Mouse (Mus musculus): Measurements from ENCODE around the gene Fbxl13.

Gene Fbxl13

DNA sequence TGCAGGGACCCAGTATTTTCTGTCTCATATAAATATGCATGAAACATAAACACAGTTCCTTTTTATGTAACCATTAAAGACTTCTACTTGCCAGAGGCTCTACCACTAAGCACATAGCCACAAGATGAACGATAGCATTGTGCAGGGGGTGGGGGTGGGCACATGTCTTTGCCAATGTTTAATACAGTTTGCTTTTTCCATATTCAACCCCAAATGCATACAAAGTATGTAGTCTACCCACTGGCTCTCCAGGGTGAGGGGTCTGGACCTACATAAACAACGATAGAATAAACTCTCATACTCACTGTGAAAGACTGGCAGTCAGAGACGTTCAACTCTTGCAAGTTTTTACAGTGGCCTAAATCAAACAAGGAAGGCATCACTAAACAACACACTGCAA lies 88.9 kb downstream of the Fbxl13 start:
- TF ChIP-seq GATA4 (IDR thresholded peaks at IDR 0.05; ENCODE audit: insufficient replicate concordance, low read length) = no peak

DNA sequence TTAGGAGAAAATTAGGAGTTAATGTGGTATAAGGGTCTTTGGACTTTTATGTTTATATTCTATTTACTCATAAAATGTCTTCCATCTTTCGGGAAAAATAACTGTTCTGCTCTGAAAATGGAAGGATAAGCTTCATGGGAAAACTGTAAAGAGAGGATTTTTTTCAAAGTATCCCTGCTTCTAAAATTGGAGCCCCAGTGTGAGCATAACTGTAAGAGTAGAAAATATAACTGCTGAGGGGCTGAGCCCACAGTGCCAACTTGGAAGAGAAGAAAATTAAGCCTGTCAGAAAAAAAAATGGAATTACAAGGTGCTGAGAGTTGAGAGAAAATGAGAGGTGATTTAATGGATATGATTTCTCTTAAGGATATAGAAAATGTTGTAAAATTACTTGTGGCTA lies 90.7 kb downstream of the Fbxl13 start:
- no peak for TF ChIP-seq GATA4 (IDR thresholded peaks at IDR 0.05; ENCODE audit: insufficient replicate concordance, low read length)

DNA sequence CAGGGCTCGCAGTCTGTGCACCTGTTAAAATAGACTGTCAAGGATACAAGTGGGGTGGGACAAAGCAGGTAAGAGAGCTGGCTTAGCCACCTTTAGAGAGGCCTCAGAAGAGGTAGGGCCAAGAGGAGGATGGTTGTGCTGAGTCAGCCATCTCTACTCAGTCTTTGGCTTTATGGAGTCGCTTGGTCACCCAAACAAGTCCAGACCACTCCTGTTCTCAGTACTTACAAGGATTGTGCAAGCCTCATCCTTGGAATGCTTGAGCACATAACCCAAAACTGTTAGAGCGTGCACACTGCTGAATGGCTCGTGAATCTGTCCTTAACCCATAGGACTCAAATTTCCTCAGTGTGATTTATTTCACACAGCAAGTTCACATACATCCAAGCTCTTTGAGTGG lies 91.7 kb downstream of the Fbxl13 start:
- no peak for TF ChIP-seq GATA4 (IDR thresholded peaks at IDR 0.05; ENCODE audit: insufficient replicate concordance, low read length)

DNA sequence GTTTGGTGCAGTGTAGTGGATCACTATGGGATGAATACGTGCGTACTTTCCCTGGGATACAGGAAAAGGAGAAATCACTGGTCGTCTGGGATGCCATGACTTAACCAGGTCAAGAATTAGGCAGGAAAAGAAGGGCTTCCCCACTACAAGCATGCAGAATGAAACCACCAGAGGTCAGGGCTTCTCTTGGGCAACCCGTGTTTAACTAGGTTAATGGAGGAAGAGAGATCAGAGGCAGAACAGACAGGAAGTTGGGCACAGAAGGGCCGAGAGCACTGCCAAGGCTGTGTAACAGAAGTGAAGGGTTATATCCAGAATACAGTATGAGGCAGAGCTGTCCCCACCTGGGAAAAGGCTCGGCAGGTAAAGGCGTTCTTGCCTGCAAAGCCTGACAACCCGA lies 98.4 kb downstream of the Fbxl13 start:
- no peak for TF ChIP-seq GATA4 (IDR thresholded peaks at IDR 0.05; ENCODE audit: insufficient replicate concordance, low read length)

DNA sequence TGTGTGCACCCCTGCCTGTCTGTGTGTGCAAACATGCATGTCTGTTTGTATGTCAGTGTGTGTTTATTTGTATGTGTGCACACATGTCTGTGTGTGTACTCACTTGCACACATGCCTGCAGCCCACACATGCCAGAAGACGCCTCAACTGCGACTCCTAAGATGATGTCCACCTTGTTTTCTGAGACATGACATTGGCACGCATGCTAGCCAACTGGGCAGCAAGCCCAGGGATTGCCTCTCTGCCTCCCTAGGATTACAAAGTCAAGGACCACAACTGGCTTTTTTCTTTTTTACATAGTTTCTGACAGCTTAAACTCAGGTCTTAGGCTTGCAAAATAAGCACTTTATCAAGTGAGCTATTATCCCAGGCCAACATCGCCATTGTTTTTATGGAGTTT lies 99.6 kb downstream of the Fbxl13 start:
- TF ChIP-seq GATA4 (IDR thresholded peaks at IDR 0.05; ENCODE audit: insufficient replicate concordance, low read length) = no peak

DNA sequence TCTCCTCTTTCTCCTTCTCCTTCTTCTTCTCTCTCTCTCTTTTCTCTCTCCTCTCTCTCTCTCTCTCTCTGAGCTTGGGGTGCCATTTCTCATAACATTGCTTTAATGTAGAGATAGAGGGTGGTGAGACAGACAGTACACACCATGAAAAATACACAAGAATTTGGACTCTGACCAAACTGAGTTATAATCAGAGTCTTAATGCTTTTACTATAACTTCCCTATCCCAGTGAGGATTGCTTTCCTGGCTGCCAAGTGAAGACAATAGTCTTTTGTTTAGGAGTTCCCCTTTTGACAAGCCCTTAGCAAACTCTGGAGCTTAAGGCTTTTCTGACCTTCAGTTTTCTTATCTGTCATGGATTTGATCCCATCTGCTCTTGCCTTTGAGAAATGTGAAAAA lies 100.2 kb downstream of the Fbxl13 start:
- TF ChIP-seq GATA4 (IDR thresholded peaks at IDR 0.05; ENCODE audit: insufficient replicate concordance, low read length) = no peak

DNA sequence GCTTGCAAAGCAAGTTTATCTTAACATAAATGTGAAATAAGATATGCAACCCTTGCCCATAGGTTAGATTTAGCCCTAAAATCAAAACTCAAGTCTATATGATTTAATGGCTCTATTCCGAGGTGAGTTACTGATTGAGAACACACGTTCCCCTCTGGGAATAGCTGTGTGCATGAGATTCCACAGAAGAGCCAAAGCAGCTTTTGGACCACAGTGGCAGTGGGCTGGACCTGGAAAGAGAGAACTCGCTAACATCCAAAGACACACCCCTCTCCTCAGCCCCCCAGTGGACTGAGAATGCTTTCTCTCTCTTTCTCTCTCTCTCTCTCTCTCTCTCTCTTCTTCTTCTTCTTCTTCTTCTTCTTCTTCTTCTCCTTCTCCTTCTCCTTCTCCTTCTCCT lies 100.6 kb downstream of the Fbxl13 start:
- no peak for TF ChIP-seq GATA4 (IDR thresholded peaks at IDR 0.05; ENCODE audit: insufficient replicate concordance, low read length)

DNA sequence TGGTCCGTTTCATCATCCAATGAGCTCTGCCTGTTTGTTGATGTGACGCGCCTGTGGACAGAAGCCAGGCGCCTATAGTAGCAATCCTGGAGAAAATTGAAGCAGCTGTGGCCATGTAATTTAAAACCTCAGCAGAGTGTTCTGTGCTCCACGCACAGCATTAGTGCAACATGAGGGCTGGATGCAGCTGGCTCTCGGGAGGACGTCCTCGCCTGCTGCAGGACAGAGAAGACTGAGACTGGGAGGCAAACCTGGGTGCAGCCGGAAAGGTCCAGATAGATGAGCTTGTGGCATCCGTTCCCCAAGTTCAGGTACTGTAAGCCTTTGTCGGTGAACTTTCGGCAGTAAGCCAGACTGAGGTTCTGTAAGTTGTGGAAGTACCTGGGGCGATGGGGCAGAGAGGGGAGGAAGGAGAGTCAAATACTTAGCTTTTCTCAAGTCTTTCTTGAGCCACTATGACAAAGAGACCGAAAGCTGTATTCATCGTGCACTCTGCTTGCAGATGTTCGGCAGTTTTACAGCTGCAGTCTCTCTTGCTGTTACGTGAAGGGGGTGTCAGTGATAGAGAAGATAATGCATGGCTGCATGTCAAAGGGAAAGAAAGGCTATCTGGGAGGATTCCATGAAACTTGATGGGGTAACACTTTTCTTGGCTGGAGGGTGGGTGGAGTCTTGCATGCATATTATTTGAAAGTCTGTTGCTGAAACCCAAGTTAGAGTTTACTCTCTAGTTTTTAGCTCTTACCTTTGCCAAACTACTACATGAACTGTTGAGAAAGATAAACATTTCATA lies 101.8 kb downstream of the Fbxl13 start, which contains the start of gene Lrrc17:
TSS of gene Lrrc17 (plus strand) at position 151 of the 793 bp plus-strand sequence.
- no peak for TF ChIP-seq GATA4 (IDR thresholded peaks at IDR 0.05; ENCODE audit: insufficient replicate concordance, low read length)

DNA sequence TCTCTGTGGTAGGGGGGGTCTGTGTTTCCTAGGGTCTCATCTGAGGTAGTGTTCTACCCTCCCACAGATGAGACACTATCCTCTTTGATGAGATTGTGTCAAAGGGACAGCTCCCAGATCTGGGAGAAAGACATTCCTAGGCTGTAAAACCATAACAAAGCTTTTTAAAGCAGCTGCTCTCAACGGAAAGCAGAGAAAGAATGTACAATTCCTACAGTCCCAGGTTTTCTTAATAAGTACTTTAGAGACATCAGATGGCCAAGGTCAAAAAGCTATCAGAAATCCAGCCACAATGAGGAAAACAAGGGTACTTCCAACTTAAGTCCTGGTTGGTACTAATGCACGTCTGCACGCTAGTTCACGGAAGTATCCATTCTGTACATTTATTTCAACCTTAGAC lies 103.2 kb downstream of the Fbxl13 start:
- no peak for TF ChIP-seq GATA4 (IDR thresholded peaks at IDR 0.05; ENCODE audit: insufficient replicate concordance, low read length)

DNA sequence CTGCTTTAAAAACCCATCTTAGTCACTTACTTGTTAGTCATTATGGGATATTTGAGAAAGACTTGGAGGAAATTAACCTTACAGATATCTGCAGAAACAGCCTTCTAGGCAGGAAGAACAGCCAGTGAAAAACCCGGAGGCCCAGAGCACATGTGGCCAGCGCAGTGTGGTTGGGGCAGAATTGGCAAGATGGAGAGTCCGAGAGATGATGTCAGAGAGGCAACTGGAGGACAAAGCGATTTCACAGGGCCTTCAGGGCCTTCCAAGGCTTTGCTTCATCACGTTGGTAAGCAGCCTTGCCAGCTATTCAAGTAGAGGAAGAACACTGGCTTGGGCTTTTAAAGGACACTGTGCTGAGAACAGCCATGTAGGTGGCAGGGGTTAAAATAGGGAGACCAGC lies 112.5 kb downstream of the Fbxl13 start:
- no peak for TF ChIP-seq GATA4 (IDR thresholded peaks at IDR 0.05; ENCODE audit: insufficient replicate concordance, low read length)

DNA sequence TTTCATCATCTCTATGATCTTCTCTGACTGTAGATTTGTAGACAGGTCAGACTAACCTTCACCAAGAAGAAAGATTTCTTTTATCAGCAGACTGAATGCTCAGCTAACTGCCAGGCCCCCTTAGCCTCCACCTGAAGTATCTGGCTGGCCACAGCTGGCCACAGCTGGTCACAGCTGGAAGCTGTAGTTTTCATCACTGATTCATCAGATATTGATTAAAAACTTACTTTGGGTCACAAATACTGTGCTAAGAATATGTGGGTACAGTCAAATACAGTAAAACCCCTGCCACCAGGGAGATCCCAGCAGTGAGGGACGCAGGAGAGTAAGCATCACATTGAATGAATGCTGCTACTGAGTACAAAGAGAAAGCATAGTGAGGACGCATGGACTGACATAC lies 113.3 kb downstream of the Fbxl13 start:
- no peak for TF ChIP-seq GATA4 (IDR thresholded peaks at IDR 0.05; ENCODE audit: insufficient replicate concordance, low read length)

DNA sequence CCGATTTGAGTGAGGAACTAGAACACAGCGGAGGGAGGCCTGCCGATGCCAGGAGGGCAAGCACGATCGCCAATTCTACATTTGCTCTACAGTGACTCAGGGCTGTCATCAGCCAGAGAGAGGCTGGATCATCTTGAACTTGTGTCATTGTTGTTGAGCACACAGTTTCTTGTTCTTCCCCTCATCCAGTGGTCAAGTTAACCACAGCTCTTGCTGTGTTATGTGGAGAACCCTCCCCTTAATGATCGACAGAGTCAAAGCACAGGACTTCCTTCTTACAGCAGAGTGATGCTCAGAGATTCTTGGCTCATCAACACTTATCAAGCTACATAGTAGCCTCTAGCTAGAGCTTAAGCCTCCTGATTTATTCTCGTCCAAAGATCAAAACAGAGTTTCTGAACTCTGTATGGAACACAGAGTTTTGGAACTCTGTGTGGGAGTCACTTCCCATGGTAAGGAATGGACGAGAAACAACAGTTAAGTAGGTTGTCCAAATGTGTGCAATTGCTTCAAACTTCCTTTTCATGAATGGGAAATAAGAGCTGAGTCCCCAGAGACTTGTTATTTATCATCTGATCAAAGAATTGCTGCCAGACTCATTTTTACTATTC lies 116.2 kb downstream of the Fbxl13 start:
- TF ChIP-seq GATA4 (IDR thresholded peaks at IDR 0.05; ENCODE audit: insufficient replicate concordance, low read length) = no peak

DNA sequence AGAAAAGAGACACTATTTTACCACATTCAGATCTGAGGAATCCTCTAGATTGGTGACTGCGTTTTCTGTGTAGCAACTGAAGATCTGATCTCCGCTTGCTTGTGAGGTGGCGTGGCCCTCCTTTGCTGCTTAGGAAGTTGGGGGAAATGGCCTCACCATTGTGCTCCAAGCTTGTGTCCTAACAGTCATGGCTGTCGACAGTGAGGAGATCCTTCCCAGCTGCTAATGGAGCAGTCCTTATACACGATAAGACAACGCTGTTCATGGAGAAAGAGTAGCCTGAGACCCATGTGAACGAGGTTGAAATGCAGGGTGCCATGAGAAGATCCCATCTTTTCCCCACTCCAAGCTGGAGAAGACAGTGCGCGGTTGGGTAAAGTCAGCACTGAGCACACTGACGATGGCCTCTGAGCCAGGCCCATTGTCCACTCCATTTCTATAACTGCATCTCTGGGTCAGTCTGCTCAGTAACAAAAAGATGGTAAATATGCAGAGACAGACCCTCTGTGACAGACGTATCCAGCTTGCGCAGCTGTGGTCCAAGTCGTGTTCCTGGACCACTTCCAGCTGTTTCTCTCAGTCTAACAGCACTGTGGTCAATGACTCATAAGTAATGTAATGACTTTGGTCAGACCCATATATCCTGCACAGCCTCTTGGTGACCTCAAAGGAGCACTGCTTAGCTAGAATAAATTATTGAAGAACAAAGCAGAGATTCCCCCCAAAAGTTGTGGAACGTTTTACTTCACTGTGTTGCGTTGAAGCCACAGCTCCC lies 117.2 kb downstream of the Fbxl13 start:
- no peak for TF ChIP-seq GATA4 (IDR thresholded peaks at IDR 0.05; ENCODE audit: insufficient replicate concordance, low read length)

DNA sequence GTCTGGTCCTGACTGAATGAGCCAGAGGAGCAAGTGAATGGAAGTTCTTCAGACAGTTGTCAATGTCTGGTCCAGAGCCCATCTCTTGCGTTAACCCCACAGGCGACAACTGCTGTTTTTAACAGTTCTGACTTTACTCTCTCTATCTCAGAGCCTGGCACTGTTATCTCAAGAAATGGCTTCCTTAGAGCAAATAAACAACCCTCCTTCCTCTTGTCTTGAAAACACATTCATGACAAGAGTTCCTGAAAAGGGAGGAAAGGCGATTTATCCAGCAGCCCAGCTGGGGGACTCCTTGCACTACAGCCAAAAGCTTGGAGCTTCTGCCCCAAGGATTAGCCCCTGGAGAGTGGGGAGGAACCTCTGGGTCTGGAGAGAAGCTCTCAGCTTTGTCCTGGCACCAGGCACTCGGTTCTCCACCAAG lies 117.9 kb downstream of the Fbxl13 start:
- no peak for TF ChIP-seq GATA4 (IDR thresholded peaks at IDR 0.05; ENCODE audit: insufficient replicate concordance, low read length)

DNA sequence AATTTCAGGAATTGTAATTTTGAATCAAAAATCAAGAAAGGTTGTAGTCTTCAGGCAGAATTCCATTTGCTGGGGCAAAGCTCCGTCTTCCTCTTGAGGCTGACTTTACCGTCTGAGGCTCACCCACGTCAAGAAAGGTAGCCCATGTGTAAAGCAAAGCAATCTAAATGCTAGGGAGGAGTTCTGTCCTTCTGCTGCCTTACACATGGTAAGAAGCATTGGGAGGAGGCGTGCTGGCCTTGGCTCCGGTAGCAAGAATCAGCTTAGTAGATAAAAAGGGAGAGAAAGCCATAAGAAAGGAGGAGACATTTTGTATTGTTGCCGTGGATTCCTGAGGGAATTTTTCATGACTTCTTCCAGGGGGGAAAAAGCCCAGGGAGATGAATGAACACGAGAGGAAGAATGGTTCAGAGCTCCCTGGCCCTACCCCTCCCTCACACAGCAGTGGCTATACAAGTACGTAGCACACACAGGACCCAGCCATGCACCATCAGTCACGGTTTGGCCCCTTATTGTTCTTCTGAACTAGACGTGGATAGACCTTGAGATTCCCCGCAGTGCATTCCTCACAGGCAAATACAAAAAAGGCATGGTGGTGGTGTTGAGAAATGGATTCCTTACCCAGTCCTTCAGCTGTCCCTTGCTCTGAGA lies 118.5 kb downstream of the Fbxl13 start:
- TF ChIP-seq GATA4 (IDR thresholded peaks at IDR 0.05; ENCODE audit: insufficient replicate concordance, low read length) = no peak
